Mouse (Mus musculus) forebrain, embryonic 15.5 days (tissue): ENCODE measurements around the gene Gm13285. TPM values are rescaled to one million over a fixed set of nuclear protein-coding genes. Genes with fewer than 3 reads are reported as not detected.

Experiments used
- polyA plus RNA-seq: library from polyadenylated mRNA; unstranded; fragments of >200 nt; fragmentation: Nextera tagmentation; extraction: Ambion mirVana; gene quantifications from 2 replicates; pipeline ENCODE4 v1.2.1, GENCODE M21; 2015

The Gm13285 gene
- polyA plus RNA-seq, 1 experiment from 2014 or later = not detected

Other genes with a start within 250 kb of the Gm13285 start
- not detected in 2 replicates for gene Ifna15, start 241.4 kb upstream of the Gm13285 start, polyA plus RNA-seq
- not detected in 2 replicates for gene Ifna14, start 227.9 kb upstream of the Gm13285 start, polyA plus RNA-seq
- not detected in 2 replicates for gene Ifna9, start 207.3 kb upstream of the Gm13285 start, polyA plus RNA-seq
- gene Ifna12, start 196.3 kb upstream of the Gm13285 start, polyA plus RNA-seq = not detected in 2 replicates
- not detected in 2 replicates for gene C87499, start 165.3 kb upstream of the Gm13285 start, polyA plus RNA-seq
- not detected in 2 replicates for gene Ifna13, start 155.2 kb upstream of the Gm13285 start, polyA plus RNA-seq
- gene Ifna16, start 122.7 kb upstream of the Gm13285 start, polyA plus RNA-seq = not detected in 2 replicates
- gene Ifna2, start 115.8 kb upstream of the Gm13285 start, polyA plus RNA-seq = not detected in 2 replicates
- gene Ifnab, start 108.3 kb upstream of the Gm13285 start, polyA plus RNA-seq = not detected in 2 replicates
- 1.6 and 2.3 TPM in 2 replicates for gene Gm26566, start 77.9 kb upstream of the Gm13285 start, polyA plus RNA-seq
- gene Klhl9, start 77.2 kb upstream of the Gm13285 start, polyA plus RNA-seq = 117 and 128 TPM in 2 replicates
- gene Gm13271, start 44.8 kb upstream of the Gm13285 start, polyA plus RNA-seq = not detected in 2 replicates
- gene Gm13283, start 39.5 kb upstream of the Gm13285 start, polyA plus RNA-seq = 0.14 TPM in 1 of 2 replicates, not detected in the other
- not detected in 2 replicates for gene Gm13290, start 25.8 kb upstream of the Gm13285 start, polyA plus RNA-seq
- not detected in 2 replicates for gene Gm13289, start 22.7 kb upstream of the Gm13285 start, polyA plus RNA-seq
- not detected in 2 replicates for gene Gm13272, start 19.8 kb upstream of the Gm13285 start, polyA plus RNA-seq
- 0.20 TPM in 1 of 2 replicates, not detected in the other for gene Ifnz, start 17.5 kb upstream of the Gm13285 start, polyA plus RNA-seq
- not detected in 2 replicates for gene Gm13276, start 14.0 kb upstream of the Gm13285 start, polyA plus RNA-seq
- not detected in 2 replicates for gene Gm13277, start 11.0 kb upstream of the Gm13285 start, polyA plus RNA-seq
- not detected in 2 replicates for gene Gm13278, start 8.1 kb upstream of the Gm13285 start, polyA plus RNA-seq
- not detected in 2 replicates for gene Gm13275, start 5.2 kb upstream of the Gm13285 start, polyA plus RNA-seq
- gene Gm13279, start 2.3 kb upstream of the Gm13285 start, polyA plus RNA-seq = not detected in 2 replicates
- gene Gm13287, start 3.6 kb downstream of the Gm13285 start, polyA plus RNA-seq = not detected in 2 replicates
- gene Gm13288, start 5.9 kb downstream of the Gm13285 start, polyA plus RNA-seq = not detected in 2 replicates
- not detected in 2 replicates for gene Ifna7, start 16.6 kb downstream of the Gm13285 start, polyA plus RNA-seq
- not detected in 2 replicates for gene Ifna11, start 20.3 kb downstream of the Gm13285 start, polyA plus RNA-seq
- not detected in 2 replicates for gene Ifna6, start 27.8 kb downstream of the Gm13285 start, polyA plus RNA-seq
- not detected in 2 replicates for gene Ifna5, start 35.9 kb downstream of the Gm13285 start, polyA plus RNA-seq
- gene Ifna4, start 42.2 kb downstream of the Gm13285 start, polyA plus RNA-seq = not detected in 2 replicates
- not detected in 2 replicates for gene Ifna1, start 50.4 kb downstream of the Gm13285 start, polyA plus RNA-seq
- gene Ifne, start 80.5 kb downstream of the Gm13285 start, polyA plus RNA-seq = not detected in 2 replicates